ENCODE assay signal across 15 mouse cellular contexts in genomic region chr2:59600980-59601379, GRCm38 (mm10). TPM values are rescaled to one million over a fixed set of nuclear protein-coding genes. Genes with fewer than 3 reads are reported as not detected.
DNase-seq lines count a peak whose midpoint lies in the region; ATAC-seq lines count a peak whose summit lies in the region.
"Had no signal": no experiment of that assay in that cellular context is flagged by ENCODE, and none has a peak within 500 bp of the region (broad histone marks: within the 10 kb centered on the region; RNA-seq: fewer than 3 reads in every experiment).

No protein-coding gene starts in this region.

- H3K4me2 ChIP-seq in embryonic facial prominence, embryonic 11.5 days (ENCODE audit: low read depth, low read length): no peak overlapping the region
- no peak overlapping the region for H3K4me2 ChIP-seq in limb, embryonic 11.5 days (ENCODE audit: low read depth, severe bottlenecking)
- H3K4me2 ChIP-seq: heart, embryonic 11.5 days; hindbrain, embryonic 14.5 days; liver, embryonic 15.5 days had no signal

- peak; percentile 35 for DNase-seq in embryonic facial prominence, embryonic 11.5 days (ENCODE audit: low spot score)
- no peak for DNase-seq in embryonic facial prominence, embryonic 10.5 days (ENCODE audit: low spot score)
- DNase-seq in left cerebral cortex, postnatal 4 days: peak; percentile 5
- DNase-seq in left cerebral cortex, adult 18-20 months (ENCODE audit: low spot score in 2 of 2): no peak
- peak; percentile 78 to 90 for DNase-seq in cerebellum, postnatal 10 days
- no peak for DNase-seq in limb, embryonic 11.5 days (ENCODE audit: low spot score)
- DNase-seq in left cerebral cortex, adult 8-10 months (ENCODE audit: low spot score in 2 of 2): no peak
- DNase-seq in heart, postnatal 36 days: no peak
- DNase-seq: adrenal gland, adult 8-10 months; gastrocnemius, adult 2 months; kidney, adult 9 months; right cerebral cortex, postnatal 14 days had no signal

- WGBS in embryonic facial prominence, embryonic 11.5 days: 70% methylated on average over 2 of the region's 2 CpGs
- 87% methylated on average over 2 of the region's 2 CpGs for WGBS in embryonic facial prominence, embryonic 10.5 days
- WGBS in limb, embryonic 11.5 days: 66% methylated on average over 2 of the region's 2 CpGs

- no peak overlapping the region for H3K9ac ChIP-seq in embryonic facial prominence, embryonic 11.5 days (replicated peaks; ENCODE audit: low read length)
- H3K9ac ChIP-seq in limb, embryonic 11.5 days (ENCODE audit: low read length): no peak overlapping the region
- H3K9ac ChIP-seq: hindbrain, embryonic 14.5 days; liver, embryonic 15.5 days had no signal

- intact Hi-C loops in left cerebral cortex, postnatal 4 days (cut with DNase I): no loop called here
- intact Hi-C loops in heart, postnatal 36 days (cut with DNase I): no loop called here

- no peaks in the 10 kb centered on the region for H3K36me3 ChIP-seq in embryonic facial prominence, embryonic 11.5 days (replicated peaks; ENCODE audit: control insufficient read depth, insufficient read depth, low read depth, low read length)
- no peaks in the 10 kb centered on the region for H3K36me3 ChIP-seq in embryonic facial prominence, embryonic 10.5 days (replicated peaks)
- no peaks in the 10 kb centered on the region for H3K36me3 ChIP-seq in limb, embryonic 11.5 days (ENCODE audit: control insufficient read depth, insufficient read depth, low read length)
- H3K36me3 ChIP-seq: liver, embryonic 15.5 days had no signal

- no peak for ATAC-seq in embryonic facial prominence, embryonic 11.5 days (replicated peaks; ENCODE audit: insufficient number of reproducible peaks, low FRiP score, low TSS enrichment, low read depth)
- ATAC-seq in limb, embryonic 11.5 days (ENCODE audit: insufficient number of reproducible peaks, low FRiP score, low TSS enrichment, low read depth): no peak

- H3K4me1 ChIP-seq in embryonic facial prominence, embryonic 11.5 days (ENCODE audit: control insufficient read depth, insufficient read depth, low read length): no peaks in the 10 kb centered on the region
- peaks cover 36% of the 10 kb centered on the region for H3K4me1 ChIP-seq in embryonic facial prominence, embryonic 10.5 days
- H3K4me1 ChIP-seq in limb, embryonic 11.5 days (ENCODE audit: control insufficient read depth, insufficient read depth, low read length): peaks cover 25% of the 10 kb centered on the region

- H3K27ac ChIP-seq in embryonic facial prominence, embryonic 11.5 days (replicated peaks; ENCODE audit: low read depth, low read length): no peak overlapping the region
- H3K27ac ChIP-seq in embryonic facial prominence, embryonic 10.5 days (replicated peaks): no peak overlapping the region
- peak overlapping the region; percentile 95; the same call in 1 of the 2 replicates for H3K27ac ChIP-seq in limb, embryonic 11.5 days (replicated peaks; ENCODE audit: low read depth, low read length)
- H3K27ac ChIP-seq: gastrocnemius, adult 2 months; hindbrain, embryonic 14.5 days; liver, embryonic 15.5 days had no signal

- no peak overlapping the region for H3K4me3 ChIP-seq in embryonic facial prominence, embryonic 11.5 days (ENCODE audit: low read depth, low read length)
- H3K4me3 ChIP-seq in embryonic facial prominence, embryonic 10.5 days: no peak overlapping the region
- no peak overlapping the region for H3K4me3 ChIP-seq in limb, embryonic 11.5 days (ENCODE audit: low read depth, low read length)
- H3K4me3 ChIP-seq: liver, embryonic 15.5 days had no signal

- H3K27me3 ChIP-seq in embryonic facial prominence, embryonic 11.5 days (ENCODE audit: control insufficient read depth, insufficient read depth, low read length): no peaks in the 10 kb centered on the region
- 0 out of 2 replicates have a peak, but pooled peaks cover 6% of the 10 kb centered on the region for H3K27me3 ChIP-seq in embryonic facial prominence, embryonic 10.5 days (replicated peaks; ENCODE audit: low read depth, poor library complexity, severe bottlenecking)
- no peaks in the 10 kb centered on the region for H3K27me3 ChIP-seq in limb, embryonic 11.5 days (ENCODE audit: control insufficient read depth, insufficient read depth, low read length)
- H3K27me3 ChIP-seq: liver, embryonic 15.5 days had no signal

- H3K9me3 ChIP-seq in embryonic facial prominence, embryonic 11.5 days (replicated peaks; ENCODE audit: control insufficient read depth, low read length): no peaks in the 10 kb centered on the region
- no peaks in the 10 kb centered on the region for H3K9me3 ChIP-seq in embryonic facial prominence, embryonic 10.5 days
- no peaks in the 10 kb centered on the region for H3K9me3 ChIP-seq in limb, embryonic 11.5 days (ENCODE audit: control insufficient read depth, low read length)
- H3K9me3 ChIP-seq: liver, embryonic 15.5 days had no signal

RNA-seq across cellular contexts. Expression of gene Tanc1, which starts 10.9 kb away (rescaled TPM):
- polyA plus RNA-seq in embryonic facial prominence, embryonic 11.5 days (2014; fragmentation: Nextera tagmentation; extraction: Ambion mirVana): 20.6 and 22.7 TPM in 2 replicates
- polyA plus RNA-seq in embryonic facial prominence, embryonic 10.5 days (2016; fragmentation: Nextera tagmentation; extraction: Ambion mirVana): 34.9 and 41.2 TPM in 2 replicates
- 10 to 100 TPM in 1 of 2 experiments, 1 to 10 TPM in 1; 9.4 to 10.8 TPM for total RNA-seq in left cerebral cortex, postnatal 4 days (2021)
- 10 to 100 TPM; 25.2 to 26.7 TPM for total RNA-seq in left cerebral cortex, adult 18-20 months (2021)
- 51.6 and 62.5 TPM in 2 replicates for polyA plus RNA-seq in limb, embryonic 11.5 days (2014; fragmentation: Nextera tagmentation; extraction: Ambion mirVana)
- 10 to 100 TPM; 21.1 to 26.0 (median 23.8) TPM for total RNA-seq in left cerebral cortex, adult 8-10 months (2022)
- total RNA-seq in heart, postnatal 36 days (2021): 10 to 100 TPM; 26.6 to 29.8 TPM

Comparison
In these comparisons a context has a peak if more than half of its experiments do, and no peak if none do; other contexts are left out.
1. DNase-seq: peak in embryonic facial prominence, embryonic 11.5 days (single experiment), left cerebral cortex, postnatal 4 days (single experiment) and cerebellum, postnatal 10 days (2 of 2); none in embryonic facial prominence, embryonic 10.5 days (single experiment), left cerebral cortex, adult 18-20 months (0 of 2), limb, embryonic 11.5 days (single experiment), left cerebral cortex, adult 8-10 months (0 of 2) and heart, postnatal 36 days (0 of 2).